Mouse (Mus musculus): ENCODE measurements around the gene Nt5c2. TPM values are rescaled to one million over a fixed set of nuclear protein-coding genes. Genes with fewer than 3 reads are reported as not detected.

Nt5c2 gene
- total RNA-seq, 2 experiments from 2014 or later, result 68.8 to 69.3 TPM

DNA sequence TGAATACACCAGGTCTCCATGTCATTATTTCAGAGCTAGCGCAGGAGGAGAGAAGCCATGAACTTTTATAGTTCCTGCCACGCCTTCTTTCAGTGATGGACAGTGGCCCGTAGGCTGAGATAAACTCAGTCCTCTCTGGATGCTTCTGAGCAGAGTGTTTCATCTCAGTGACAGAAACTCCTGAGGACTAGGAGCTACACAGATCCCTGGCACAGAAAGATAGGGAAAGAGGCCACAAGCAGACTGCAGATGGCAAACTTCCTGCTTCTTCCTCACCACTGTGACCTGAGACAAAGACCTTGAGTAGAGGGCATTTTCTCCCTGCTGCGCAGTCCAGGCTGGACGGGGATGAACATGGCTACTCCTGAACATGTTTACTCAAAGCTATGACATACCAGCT is 46.1 kb downstream of the Nt5c2 start:
- DNase-seq (ENCODE audit: low spot score in 2 of 2), result no peak

DNA sequence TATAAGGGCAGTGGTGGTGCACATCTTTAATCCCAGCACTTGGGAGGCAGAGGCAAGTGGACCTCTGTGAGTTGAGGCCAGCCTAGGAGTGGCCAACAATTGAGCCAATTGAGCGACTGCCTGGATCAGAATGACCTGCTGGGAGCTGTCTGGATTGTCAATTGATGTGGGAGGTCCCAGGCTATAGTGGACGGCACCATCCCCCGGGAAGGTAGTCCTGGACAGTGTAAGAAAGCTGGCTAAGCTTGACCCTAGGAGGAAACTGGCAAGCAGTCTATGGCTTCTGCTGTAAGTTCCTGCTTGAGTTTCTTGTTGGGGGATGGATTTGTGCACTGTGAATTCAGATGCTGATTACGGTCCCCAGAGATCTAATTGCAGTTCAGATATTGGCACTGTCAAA is 47.1 kb downstream of the Nt5c2 start:
- no peak for DNase-seq (ENCODE audit: low spot score in 2 of 2)

DNA sequence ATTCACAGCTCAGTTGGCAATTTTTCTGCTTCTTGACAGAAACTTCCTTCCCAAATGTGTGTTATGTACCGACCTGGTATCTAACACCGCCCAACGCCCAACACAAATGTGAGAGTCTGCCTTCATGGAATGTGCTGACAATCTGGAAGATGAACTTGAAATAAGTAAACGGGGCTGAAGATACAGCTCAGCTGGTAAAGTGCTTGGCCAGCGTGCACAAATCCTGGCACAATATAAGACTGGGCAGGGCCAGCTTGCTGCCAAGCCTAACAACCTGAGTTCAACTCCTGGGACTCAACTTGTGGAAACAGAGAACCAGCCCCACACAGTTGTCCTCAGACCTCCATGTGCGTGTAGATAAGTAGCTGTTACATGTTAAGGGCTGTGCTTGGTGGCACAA is 48.6 kb downstream of the Nt5c2 start:
- no peak for DNase-seq (ENCODE audit: low spot score in 2 of 2)

DNA sequence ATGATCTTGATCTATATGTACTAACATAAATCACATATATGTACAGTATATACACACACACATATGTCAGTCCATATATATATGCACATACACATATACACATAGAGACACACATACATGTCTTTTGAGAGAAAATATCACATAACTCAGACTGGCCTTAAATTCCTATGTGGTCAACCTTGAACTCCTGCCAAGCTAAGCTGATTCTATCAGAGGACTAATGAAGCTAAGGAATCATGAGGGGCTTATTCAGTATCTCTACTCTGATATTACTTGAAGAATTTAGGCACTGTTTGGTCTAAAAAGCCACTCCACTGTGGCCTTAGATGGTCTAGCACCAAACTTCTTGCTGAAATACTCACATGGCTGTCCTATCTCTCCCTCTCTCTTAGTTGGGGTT is 49.5 kb downstream of the Nt5c2 start:
- DNase-seq (ENCODE audit: low spot score in 2 of 2), result no peak

DNA sequence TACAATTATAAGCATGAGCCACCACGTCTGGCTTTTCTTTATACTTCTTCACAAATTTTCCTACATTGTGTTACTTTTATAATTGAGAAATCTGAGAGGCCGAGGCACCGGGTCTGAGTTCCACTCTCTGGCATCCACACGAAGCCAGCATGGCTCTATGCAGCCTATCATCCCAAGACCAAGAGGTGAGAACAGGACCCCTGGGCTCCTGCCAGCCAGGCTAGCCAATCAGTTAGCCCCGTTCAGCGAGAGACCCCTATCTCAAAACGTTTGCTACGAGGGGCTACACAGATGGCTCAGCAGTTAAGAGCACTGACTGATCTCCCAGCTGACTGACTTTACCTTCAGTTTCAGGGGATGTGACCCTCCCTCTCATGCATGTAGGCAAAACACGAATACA is 50.6 kb downstream of the Nt5c2 start:
- DNase-seq (ENCODE audit: low spot score in 2 of 2), result no peak

DNA sequence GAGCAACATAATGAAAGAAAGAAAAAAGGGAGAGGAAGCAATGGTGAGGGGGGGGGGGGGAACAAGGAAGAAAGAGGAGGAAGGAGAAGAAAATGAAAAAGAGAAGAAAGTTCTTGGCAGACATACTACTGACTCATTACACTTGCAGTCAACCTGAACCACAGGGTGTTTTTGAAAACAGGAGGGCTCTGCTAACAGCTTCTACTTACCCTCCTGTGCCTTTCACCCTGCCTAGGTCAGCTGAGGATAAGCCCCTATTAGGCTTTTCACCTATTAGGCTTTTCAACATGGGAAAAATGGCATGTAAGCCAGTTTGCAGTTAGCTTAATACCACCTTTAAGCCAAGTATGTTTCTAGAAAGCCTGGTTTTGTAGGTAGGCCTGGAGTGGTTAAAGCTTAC is 51.5 kb downstream of the Nt5c2 start:
- DNase-seq (ENCODE audit: low spot score in 2 of 2), result no peak

DNA sequence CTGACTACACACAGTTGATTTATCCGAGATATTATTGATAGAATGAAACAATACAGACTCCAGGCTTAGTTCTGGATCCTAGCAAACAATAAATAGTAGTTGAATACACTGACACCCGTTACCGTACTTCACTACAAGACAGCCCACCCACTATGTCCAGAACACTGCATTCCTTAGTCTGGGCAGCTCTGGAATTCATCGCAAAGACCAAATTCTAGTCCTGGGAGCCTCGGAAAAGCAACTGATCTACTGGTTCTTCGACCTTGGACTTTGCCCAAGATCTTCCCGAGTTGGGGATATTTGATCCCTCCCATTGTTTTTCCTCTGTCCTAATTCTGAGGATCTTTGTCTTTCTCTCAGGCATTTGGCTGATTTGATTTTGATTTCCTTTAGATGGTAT is 52.1 kb downstream of the Nt5c2 start:
- DNase-seq (ENCODE audit: low spot score in 2 of 2), result no peak

DNA sequence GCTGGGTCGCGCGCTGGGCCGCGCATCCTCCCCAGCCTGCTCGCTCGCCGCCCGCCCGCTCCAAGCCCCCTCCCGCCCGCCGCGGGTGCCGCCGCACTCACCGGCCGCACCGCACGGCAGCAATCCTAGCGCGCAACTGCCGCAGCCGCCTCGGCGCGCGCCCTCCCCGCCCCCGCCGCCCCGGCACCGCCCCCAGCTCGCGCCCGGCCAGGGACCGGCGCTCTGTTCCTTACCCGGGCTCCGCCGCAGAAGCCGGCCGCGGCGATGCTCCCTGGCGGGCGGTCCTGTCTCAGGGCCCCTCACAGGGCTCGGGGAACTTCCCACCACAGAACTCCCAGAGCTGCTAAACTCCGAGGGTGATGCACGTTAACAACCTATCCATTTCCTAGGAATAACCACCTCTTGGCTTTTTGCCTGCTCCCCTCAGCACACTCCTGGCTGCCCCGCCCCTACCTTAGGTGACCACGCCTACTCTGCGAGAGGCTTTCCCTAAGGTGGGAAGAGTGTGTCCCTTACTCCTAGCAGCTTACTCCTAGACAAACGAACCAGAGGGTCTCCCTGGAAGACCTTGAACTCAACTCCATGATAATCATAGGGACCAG is 52.7 kb downstream of the Nt5c2 start:
- DNase-seq (ENCODE audit: low spot score in 2 of 2), result peak; percentile 58 to 69

DNA sequence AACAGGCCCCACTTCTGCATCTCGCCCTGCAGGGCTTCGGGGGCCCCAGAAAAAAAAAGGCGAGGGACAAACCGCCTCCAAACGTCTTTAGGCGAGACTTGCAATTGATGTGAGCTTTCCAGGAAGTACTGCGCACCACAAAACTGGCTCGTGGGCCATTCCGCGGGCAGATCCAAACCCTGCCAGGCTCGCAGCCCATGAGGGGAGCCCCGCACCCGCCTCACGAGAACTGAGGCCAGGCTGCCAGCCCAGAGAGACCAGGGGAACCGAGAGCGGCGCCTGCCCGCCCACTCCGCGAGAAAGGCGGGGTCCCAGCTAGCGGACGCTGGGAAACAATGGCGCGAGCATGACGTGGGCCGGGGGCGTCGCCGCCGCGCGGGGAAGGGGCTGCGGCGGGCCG is 53.3 kb downstream of the Nt5c2 start:
- peak; percentile 87 to 92 for DNase-seq (ENCODE audit: low spot score in 2 of 2)

DNA sequence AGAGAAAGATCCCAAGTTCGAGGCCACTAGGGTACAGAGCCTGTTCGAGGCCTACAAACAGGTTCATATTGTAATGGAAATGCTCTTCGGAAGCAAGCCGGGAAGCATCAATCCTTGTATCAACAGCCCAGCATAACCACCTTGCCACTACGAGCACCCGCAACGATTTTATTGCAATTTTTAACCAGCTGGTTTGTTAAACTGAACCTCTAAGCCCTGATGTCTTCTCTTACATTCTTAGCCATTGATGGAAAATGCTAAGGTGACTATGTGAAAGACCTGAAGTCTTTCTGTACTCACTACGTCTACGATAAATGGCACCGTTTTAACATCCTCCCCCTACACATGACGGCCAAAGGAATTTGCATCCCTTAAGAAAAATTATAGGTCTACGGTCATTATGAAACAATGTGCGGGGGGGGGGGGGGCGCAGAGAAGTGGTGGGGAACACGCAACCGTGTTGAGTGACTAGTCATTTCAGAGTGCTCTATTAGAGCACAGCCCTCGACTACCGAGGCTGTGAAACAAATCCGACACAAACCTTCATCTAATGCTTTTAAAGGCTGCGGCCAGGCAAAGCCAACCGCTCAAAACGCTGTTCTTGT is 53.8 kb downstream of the Nt5c2 start:
- no peak for DNase-seq (ENCODE audit: low spot score in 2 of 2)

DNA sequence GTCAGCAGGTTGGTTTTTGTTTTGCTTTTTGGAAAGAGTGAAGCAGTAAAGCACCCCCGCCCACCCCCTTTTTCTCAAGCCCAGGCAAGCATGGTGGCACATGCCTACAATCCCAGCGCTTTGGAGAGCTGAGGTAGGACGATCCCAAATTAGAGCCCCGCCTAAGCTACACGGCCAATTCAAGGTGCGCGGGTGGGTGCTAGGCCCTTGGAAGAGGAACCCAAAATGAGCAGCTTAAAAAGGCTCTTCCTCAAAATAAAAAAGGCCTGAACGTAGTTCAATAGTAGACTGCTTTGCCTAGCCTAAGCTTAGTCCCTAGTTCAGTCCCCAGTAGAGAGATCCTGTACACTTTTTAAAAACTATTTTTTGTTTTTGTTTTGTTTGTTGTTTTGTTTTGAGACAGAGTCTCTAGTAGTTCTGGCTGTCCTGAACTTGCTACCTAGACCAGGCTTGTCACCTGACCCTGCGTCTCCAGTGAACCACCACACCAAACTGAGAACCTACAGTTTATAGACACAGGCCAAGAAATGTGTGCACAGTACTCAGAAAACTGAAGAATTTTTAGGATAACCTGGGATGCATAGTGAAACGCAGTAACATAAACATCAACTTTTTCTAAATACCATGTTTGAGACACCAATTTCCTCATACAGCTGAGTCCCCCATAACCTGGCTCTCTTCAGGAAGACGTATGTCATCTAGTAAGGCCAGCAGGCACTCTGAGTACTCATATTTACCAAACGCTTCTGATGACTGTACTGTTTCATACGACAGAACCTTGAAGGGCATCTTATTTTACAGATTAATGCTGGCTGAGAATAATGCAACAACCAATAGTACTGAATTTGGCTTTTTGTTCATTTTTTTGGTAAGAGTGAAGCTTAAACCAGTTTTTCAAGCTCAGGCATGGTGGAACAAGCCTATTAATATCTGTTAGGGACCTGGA is 54.6 kb downstream of the Nt5c2 start:
- DNase-seq (ENCODE audit: low spot score in 2 of 2), result no peak

DNA sequence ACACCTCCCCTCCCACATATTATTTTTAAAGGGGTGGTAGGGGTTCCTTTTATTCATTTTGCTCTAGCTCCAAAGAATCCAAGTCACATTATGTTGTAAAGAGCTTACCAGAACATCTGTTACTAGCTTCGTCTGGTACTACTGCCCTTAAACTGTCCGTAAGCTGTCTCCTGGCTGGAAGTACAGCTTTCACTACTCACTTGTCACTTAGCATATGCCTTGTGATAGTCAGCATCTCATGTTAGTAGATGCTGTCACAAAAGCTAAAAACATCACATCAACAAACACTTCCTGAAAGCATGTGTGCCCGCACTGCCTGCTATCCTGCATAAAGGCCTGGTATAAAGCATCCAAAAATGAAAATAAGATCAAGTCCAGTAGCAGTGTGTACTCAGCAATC is 55.4 kb downstream of the Nt5c2 start:
- DNase-seq (ENCODE audit: low spot score in 2 of 2), result no peak

DNA sequence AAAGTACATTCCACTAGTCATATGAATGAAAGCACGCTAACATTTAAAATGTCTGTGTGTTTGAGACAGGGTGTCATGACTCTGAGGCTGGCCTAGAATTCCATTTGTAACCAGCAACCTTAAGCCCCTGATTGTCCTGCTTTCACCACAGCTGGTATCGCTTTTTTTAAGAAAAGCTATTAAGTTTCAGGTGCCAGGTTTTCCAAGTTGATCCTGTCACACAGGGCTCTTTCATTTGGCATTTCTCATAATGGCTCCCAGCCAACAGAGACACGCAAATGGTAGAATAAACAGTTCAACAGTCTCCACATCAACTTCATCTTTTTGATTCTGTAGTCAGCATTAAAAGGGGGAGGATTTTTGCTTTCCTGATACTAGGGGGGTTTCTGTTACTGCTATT is 56.4 kb downstream of the Nt5c2 start:
- DNase-seq (ENCODE audit: low spot score in 2 of 2), result no peak

DNA sequence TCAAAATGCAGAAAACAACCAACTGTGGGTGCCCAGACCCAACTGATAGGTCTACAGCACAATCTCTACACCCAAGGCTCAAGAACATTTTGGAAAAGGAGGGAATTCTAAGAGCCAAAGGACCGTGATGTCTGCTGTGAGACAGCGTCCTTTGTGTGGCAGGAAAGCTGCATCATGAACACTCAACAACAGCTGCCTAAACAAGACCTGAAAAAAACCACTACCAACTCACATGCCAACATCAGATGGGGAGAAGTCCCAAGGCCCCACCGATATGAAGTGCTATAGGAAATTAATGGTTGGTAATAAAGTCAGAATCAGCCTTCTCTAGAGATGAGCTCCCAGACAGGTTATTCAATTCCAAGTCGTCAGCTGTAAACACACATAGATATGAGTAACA is 57.0 kb downstream of the Nt5c2 start:
- no peak for DNase-seq (ENCODE audit: low spot score in 2 of 2)

DNA sequence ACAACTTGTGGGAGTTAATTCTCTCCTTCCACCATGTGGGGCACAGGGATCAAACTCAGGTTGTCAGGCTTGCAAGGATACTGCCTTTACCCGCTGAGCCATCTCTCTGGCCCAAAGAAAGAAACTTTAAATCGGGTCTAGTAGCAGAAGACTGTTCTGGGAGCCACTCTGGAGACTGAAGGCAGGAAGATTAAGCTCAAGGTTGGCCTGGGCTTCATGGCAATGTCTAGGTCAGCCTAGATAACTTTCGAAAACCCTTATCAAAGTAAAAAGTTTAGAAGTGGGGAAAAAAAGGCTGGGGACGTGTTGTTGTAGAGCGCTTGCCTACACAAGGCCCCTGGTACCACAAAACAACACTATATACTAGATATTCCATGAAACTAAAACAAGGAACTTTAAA is 58.0 kb downstream of the Nt5c2 start:
- no peak for DNase-seq (ENCODE audit: low spot score in 2 of 2)

DNA sequence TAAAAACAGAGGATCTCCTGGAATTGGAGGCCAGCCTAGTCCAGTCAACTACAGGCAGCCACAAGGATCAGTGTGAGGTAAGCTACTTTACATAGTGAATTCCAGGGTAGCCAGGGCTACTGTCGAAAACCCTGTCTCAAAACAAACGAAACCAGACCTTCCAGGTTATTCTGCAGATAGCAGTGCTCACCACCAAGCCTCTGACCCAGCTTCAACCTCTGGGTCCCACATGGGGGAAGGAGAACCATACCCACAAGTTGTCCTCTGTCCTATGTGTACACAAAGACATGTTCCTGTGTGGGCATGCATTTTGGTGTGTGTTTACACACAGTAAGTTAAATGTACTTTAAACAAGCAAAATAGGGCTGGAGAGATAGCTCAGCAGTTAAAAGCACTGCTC is 58.5 kb downstream of the Nt5c2 start:
- DNase-seq (ENCODE audit: low spot score in 2 of 2), result no peak

DNA sequence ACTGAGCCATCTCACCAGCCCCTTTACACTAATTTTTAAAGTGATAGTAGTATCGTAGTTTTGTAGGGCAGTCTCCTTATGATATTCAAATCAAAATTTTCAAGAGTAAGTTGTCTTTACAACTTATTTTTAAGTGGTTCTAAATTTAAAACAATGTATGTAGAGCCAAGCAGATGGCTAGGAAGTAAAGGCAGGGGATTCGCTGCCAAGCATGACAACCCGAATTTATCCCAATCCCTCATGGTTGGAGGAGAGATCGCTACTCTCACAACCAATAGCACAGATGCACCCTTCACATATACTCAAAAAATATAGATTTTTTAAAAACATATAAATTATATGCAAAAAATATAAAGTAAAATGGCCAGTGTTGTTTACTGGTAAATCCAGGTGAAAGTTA is 59.3 kb downstream of the Nt5c2 start:
- no peak for DNase-seq (ENCODE audit: low spot score in 2 of 2)

DNA sequence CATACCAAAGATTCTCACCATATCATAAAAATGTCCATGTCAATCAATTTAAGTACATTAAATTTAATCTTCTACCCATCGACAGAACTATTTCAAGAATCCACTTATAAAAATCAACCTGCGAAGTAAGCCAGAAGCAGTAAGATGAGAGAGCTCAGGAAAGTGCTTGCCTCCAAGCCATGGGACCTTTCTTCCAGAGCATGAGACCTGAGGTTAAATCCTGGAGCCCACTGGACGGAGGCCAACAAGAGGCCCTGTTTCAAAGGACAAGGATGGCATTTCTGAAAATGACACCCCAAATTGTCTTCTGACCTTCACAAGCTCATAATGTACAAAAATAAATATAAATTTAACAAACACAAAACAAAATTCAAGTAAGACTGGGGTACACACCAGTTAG is 61.4 kb downstream of the Nt5c2 start:
- no peak for DNase-seq (ENCODE audit: low spot score in 2 of 2)

DNA sequence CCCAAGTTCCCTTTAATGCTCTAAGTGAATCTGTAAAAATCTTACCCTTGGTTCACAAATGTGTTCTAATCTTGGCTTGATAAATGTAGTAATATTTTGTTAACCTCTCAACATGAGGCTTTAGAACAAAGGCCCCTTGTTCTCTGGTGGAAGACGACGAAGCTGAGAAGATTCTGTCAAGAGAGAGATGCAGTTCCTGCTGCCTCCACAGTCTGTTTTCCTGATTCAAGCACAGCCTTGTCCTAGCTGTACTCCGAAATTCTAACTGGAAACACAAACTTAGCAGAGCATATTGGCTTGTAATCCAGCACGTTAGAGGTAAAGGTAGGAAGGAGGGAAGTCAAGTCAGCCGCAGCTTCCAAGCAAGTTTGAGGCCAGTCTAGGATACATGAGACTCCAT is 62.0 kb downstream of the Nt5c2 start:
- DNase-seq (ENCODE audit: low spot score in 2 of 2), result no peak

DNA sequence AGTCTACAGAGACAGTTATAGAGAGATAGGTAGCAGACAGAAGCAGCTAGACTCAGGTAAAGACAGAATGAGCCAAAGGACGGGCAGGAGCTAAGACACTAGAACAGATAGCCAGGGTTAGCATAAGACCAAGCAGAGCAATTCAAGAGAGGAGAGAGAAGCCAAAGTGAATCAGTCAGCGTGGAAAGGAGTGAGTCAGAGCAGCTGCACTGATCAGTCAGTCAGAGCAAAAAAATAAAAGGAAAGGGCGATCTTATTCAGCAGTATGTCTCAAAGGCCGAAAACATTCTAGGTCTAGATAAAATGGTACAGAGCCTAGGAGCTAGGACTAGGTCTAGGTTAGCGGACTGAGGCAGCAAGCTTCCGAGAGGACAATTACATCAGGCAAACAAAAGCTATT is 70.6 kb downstream of the Nt5c2 start:
- DNase-seq (ENCODE audit: low spot score in 2 of 2), result no peak

DNA sequence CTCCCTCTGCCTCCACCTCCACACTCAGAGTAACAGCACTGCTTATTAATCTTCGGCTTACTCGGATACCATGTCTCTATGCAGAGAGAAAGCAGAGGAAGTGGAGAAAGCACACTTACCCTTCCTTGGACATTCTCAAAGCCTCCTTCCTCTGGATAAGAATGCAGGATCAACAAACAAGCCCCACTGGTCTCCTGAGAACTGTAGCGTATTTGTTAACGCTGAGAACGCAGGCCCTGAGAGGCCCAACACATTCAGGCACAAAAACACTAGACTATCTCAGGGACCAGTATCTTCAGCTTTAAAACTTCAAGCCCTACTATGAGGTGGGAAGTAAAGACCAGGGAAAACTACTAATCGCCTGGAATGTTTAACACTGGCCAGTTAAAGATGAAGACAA is 77.8 kb downstream of the Nt5c2 start:
- no peak for DNase-seq (ENCODE audit: low spot score in 2 of 2)

DNA sequence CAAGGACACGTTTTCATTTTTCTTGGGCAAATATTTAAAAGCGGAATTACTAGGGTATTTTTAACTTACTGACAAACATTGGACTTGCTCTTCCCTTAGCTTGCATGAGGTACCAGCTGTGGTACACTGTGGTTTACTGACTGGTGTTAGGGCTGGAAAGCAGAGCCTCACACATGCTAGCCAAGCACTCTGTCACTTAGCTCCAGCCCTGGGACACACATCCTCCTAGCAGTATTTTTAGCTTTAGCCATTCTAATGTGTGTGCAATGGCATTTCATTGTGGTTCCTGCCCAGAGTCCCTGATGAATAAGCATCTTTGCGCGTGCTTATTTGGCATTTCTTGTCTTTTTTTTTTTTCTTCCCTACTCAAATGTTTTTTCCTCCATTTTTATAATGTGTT is 80.9 kb downstream of the Nt5c2 start:
- no peak for DNase-seq (ENCODE audit: low spot score in 2 of 2)

DNA sequence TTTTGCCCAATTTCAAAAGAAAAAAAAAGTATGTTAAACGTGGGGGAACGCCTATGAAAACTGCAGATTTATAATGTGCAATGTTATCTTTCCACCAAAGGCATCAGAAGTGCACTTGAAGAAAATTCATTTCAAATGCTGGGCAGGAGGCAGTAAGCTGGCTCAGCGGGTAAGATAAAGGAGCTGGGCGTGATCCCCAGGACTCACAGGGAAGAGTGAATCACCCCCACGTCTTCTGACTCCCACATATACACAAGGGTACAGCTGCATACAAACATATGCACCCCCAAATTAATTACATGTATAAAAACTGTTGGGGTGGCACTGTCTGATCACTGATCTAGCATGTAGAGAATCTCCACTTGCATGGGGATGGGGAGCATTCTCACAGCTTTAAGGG is 82.3 kb downstream of the Nt5c2 start:
- DNase-seq (ENCODE audit: low spot score in 2 of 2), result no peak

All from layer of hippocampus, postnatal 14 days (tissue).